Mouse (Mus musculus) testis, adult 2 months (tissue): ENCODE measurements at regions not wholly inside any gene's neighbourhood (a gene's known extent, or its start where the extent isn't known, plus 50 kb on each side); places are given as distances from the start of the nearest gene placed in this dataset.

Source experiments
- CTCF ChIP-seq: fragments of 200-500 bp; IDR thresholded peaks from 2 replicates; pipeline ENCODE4 v1.5.1; 2012; ENCODE audit warnings: low read depth, mild to moderate bottlenecking, inconsistent platforms, low read length, moderate library complexity; ENCODE audit not compliant: control insufficient read depth, insufficient read depth, insufficient replicate concordance
- POLR2A ChIP-seq: fragments of 200-500 bp; IDR thresholded peaks from 2 replicates; pipeline ENCODE4 v1.6.1; 2012; ENCODE audit warnings: low read depth, mild to moderate bottlenecking, inconsistent platforms, low read length, moderate library complexity; ENCODE audit not compliant: control insufficient read depth

DNA sequence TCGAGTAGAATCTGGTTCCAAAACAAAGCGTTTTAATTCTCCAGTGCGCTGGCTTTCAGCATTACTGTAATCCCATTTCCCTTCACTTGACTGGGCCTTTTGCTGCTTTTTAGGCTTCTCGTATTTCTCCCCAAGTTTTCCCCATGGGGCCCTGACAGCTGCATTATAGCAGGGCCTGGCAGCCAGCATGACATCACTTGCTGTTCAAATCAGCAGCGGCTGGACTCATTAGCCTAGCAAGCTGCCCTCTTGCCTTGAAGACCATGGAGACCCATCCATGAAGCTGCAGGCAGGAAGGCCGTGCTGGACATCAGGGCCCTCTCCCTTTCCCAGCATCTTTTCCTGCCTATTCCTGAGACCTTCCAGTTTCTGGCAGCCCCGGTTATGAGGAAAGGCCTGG lies 249.8 kb upstream of the Cadm1 start:
- TF ChIP-seq POLR2A (no peak), CTCF (no peak)
